Mouse (Mus musculus): Measurements from ENCODE around the gene Caln1.

GRCm38 (mm10) chr5:130810314-130810713 lies 441.1 kb downstream of the Caln1 start:
- TF ChIP-seq EP300 (IDR thresholded peaks at IDR 0.05; ENCODE audit: low read depth in 1 of 2, low read length in 2 of 2) (no peak), ZMIZ1 (IDR thresholded peaks at IDR 0.05; ENCODE audit: low read depth, low read length) (no peak), CHD1 (IDR thresholded peaks at IDR 0.05; ENCODE audit: low read depth, low read length) (no peak), POLR2A (IDR thresholded peaks at IDR 0.05; ENCODE audit: control insufficient read depth in 1 of 2, insufficient read depth in 1 of 2, low read depth in 1 of 2, low read length in 2 of 2, poor library complexity in 1 of 2) (no peak), HCFC1 (IDR thresholded peaks at IDR 0.05; ENCODE audit: low read depth, low read length) (no peak), GATA1 (IDR thresholded peaks at IDR 0.05; ENCODE audit: low read depth, low read length) (no peak), ZC3H11A (IDR thresholded peaks at IDR 0.05; ENCODE audit: low read depth, low read length) (no peak), TCF12 (IDR thresholded peaks at IDR 0.05; ENCODE audit: low read depth, low read length) (no peak), TAL1 (IDR thresholded peaks at IDR 0.05; ENCODE audit: low read length) (no peak), CTCF (IDR thresholded peaks at IDR 0.05 in 2 of 3, conservative IDR thresholded peaks at IDR 0.05 in 1 of 3; ENCODE audit: control insufficient read depth in 1 of 3, insufficient read depth in 1 of 3, low read depth in 2 of 3, low read length in 3 of 3, poor library complexity in 1 of 3, severe bottlenecking in 1 of 3) (no peak)
